Mouse (Mus musculus) frontal cortex, postnatal 25 days (tissue): Measurements from ENCODE around the gene Tinf2.

Experiments used
- DNase-seq, 2 experiments: peaks; one replicate each; pipeline ENCODE4 v3.0.0; 2022; ENCODE audit warnings: low spot score in 2 of 2

The Tinf2 gene

DNA sequence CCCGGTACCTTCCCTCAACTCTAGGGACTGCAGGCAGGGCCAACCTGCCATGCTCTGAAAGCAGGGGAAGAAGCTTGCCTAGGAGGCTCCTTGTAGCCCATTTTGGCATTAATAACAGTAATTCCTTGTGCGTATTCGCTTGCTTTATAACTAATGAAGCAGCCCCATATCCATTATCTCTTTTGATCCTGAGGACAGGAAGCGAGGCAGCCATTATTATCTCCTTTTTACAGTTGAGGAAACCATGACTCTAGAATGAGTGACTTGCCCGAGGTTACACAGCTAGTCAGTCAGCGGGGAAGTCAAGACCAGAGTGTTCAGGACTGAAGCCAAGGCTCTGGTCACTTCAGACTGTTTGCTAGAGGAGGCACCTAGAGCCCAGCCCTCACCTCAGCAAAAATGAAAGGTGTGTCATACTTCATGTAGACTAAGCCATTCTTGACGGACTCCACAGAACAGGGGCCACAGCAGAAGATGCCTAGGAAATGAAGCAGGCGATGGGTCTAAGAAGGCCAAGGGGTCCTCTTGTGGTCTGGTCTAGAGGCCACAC, 24.5 kb upstream of the Tinf2 start:
- no peak for DNase-seq

DNA sequence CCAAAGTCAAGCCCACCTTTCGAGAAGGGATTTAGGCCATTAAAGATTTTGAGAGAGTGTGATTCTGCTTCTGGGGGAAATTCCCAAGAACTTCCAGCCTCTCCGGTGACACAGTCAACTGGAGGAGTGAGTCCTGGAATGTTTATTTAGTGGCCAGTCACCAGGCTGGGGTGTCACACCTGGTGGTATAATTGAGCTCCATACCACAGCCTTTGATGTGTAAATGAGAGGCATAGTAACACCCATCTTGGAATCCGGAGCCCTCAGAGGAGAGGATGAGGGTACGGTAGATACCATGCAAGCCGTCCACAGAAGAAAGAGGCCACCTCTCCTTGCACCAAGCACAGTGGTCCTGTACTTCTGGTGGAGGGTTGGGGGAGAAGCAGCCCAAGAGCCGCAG, 21.1 kb upstream of the Tinf2 start:
- no peak for DNase-seq

DNA sequence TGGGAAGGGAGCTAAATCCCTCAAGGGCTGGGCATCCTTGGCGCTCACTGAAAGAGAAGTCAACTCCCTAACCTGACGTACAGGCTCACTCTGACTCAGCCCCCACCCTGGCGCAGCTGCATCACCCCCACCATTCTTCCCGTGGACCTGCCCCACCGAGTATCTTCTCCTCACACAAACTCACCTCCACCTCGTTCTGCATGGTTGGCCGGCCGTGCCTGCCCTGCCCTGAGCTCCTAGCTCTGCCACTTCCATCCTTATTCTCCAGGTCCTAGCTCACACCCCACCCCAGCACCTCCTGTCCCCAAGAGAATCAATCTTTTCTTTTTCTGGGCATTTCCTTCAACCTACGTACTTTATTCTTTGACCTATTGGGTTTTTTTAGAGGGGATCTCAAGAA, 19.5 kb upstream of the Tinf2 start:
- no peak for DNase-seq

DNA sequence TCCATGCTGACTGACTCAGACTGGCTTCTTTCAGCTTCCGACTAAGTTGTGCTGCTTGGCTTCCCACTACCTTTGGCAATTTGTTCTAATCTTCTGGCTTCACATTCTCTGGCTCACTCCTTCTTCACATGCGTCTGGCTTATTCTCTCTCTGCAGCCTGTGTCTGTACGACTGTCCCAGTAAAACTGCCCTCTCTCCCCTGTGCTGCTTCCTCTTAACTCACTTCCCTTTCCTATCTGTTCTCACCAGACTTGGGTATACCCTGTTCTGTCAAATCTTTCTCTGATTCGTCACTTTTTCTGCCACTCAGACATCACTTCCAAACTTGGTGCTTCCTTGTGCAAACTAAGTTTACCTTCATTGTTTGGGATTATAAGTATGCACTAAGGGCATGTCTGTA, 15.6 kb upstream of the Tinf2 start:
- no peak for DNase-seq

DNA sequence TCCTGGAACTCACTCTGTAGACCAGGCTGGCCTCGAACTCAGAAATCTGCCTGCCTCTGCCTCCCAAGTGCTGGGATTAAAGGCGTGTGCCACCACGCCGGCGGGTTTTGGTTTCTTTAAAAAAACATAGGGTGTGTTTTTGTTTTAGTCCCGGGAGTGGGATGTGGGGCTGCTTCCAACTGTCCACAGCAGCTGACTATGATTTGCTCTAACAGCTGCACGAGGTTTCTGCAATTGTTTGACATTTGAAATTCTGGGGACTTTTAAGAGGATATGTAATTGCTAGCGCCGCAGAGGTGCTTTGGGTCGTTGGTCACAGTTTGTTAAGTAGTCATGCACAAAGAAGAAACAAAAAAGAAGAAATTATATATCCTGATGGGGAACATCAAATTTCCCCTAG, 7.8 kb upstream of the Tinf2 start:
- DNase-seq = no peak

DNA sequence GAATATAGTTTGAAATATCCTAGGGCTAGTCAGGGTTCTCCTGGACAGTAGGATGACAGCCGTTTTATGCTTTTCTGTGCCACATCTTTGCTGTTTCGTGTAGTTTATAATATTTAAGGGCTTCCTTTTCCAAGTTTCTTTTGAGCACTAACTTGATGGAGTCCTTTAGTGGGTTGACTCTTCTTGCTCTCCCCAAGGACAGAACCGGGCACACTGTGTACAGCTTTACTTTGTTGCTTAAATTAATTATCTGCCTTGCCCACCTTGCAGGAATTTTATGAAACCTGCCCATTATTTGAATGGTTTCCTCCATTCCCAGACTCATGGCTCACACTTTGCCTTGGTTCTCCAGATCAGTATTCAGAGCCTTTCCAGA, 486 bp upstream of the Tinf2 start:
- DNase-seq = no peak

DNA sequence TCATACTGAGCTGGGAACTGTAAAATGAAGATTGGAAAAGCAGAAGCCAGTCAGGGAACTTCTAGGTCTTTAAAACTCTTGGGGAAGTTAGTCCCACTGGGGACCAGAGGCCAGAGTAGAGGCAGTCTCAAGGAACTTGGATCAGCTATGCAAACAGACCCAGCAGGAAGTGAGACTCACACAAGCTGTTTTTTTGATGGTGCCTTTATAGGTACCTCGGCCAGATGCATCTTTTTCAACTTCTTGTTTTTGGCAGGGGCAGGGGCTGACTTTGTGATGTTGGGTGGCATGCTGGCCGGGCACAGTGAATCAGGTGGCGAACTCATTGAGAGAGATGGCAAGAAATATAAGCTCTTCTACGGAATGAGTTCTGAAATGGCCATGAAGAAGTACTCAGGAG, 4.0 kb downstream of the Tinf2 start:
- no peak for DNase-seq

DNA sequence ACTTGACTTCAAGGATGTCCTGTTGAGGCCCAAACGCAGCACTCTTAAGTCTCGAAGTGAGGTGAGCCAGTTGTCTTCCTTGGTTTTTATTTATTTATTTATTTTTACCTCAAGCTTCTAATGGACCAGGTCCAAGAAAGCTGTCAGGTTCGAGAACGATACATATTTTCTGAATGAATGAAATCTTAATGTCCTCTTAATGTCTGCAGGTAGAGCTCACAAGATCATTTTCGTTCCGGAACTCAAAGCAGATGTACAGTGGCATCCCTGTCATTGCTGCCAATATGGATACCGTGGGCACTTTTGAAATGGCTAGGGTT, 8.9 kb downstream of the Tinf2 start:
- no peak for DNase-seq

DNA sequence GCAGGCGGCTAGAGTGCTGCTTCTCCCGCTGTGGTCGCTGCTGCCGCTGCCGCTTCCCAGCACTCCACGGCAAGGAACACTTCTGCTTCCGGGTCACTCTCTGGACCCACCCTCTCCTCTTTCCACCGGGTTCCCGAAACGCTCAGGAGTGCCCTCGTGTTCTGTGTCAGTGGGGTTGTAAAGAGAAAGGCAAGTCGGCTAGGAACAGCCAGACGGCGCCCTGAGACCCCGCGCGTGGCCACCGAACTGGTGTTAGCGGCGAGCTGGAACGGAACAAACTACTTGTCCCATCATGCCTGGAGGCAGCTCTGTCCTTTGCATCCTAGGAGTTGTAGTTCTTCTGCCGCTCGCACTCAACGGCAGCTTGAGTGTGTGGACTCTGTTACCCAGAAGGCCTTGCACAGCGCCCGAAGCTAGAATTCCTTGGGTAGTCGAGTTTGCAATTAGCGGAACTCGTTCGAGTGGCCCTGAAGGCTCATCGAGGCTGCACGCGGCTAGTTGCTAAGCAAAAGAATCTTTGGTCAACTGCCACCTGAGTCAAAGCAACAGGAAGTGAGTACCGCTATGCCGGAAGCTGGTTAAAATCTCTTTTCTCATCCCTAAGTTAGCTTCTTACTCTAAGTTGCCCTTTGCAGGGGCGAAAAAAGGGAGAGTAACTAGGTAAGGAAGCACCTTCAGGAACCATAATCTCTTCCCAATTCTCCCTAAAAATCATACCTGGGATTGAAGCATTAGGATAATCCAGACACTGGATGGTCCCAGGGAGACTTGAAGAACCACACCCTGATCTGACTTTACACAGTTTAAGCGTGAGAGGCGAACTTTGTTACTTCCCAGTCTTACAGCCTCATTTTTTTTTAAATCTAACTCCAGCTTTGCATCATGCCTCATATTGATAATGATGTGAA, 9.5 kb downstream of the Tinf2 start, which contains the start of the genes Gmpr2 and Nedd8:
TSS of gene Gmpr2 (plus strand) at position 109 of the 908 bp plus-strand sequence.
TSS of gene Nedd8 (minus strand) at position 292 of the 908 bp plus-strand sequence.
- peak; percentile 87 to 90 for DNase-seq

DNA sequence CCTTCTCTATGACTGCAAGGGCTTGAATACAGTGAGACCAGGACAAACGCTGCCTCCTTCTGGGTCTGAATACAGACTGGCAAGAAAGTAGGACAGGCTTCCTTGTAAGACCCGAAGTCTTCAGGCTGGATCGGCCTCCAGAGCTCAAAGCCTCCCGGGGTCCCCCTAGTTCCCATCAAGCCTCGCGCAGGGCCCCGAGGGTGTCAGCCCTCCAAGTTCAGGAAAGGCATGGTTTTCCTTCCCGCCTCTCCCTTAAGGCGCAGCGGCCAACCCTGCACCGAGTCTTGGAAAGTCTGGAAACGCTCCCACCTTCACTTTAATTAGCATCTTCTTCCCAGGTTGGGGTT, 10.2 kb downstream of the Tinf2 start:
- DNase-seq = no peak

DNA sequence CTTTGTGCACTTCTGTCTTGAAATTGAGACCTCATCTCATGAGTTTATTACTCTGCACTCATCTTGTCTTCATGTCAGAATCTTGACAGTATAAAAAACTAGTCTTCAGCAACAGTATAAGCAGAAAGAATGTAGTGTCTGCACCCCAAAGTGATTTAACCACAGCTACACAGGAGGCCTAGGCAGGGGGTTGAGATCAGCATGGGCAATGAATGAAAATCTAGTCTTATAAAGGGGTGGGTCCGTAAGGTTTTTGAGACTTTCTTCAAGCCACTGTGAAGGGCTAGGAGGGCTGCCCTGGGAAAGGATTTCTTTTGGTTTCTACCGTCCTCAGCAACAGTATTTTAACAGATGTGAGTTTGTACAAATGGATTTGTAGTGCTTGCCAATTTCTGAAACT, 21.0 kb downstream of the Tinf2 start:
- no peak for DNase-seq

DNA sequence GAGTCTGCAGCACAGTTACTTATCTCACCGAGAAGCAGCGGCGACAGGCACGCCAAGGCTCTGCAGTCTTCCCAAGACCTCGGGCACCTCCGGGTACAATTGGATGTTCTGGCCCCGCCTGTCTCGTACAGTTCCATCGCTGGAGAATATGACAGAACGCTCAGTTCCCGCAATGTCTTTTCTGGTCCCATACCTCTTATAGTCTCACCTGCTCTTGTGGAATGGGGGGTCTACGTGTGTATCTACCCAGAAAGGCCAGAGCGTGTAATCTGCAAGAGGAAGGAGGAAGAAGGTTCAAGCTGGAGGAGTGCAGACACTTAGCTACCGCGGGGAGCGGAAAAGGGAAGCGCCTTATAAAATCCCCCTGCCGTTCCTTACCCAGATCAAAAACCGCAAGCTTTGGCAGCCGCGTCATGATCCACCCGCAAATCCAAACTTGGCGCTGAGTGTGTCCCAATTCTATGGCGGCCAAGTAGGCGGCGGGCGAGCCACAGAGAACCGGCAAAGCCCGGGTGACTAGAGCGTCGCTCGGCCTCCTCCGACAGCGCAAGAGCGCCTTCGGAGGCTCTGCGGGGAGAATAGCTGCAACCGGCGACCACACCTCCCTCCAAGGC, 21.6 kb downstream of the Tinf2 start, which contains the start of gene Mdp1:
TSS of gene Mdp1 (minus strand) at position 549 of the 614 bp plus-strand sequence.
- peak; percentile 58 to 69 for DNase-seq

DNA sequence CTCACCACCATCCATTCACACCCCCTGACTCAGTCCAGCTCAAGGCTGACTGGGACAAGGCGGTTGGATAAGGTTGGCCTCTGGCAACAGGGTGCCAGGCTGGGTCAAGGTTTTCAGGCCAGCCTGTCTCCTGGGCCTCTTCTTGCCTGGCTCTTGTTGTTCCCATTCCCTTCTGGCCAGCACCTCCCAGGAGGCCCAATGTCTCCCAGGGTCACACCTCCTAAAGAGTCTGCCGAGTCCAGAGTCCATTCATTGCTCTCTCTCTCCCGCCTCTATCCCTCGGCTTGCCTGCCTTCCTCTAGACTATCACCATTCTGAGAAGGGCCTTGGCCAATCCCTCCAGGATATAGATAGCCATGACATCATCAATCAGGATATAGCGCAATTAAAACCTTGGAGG, 23.6 kb downstream of the Tinf2 start:
- no peak for DNase-seq

DNA sequence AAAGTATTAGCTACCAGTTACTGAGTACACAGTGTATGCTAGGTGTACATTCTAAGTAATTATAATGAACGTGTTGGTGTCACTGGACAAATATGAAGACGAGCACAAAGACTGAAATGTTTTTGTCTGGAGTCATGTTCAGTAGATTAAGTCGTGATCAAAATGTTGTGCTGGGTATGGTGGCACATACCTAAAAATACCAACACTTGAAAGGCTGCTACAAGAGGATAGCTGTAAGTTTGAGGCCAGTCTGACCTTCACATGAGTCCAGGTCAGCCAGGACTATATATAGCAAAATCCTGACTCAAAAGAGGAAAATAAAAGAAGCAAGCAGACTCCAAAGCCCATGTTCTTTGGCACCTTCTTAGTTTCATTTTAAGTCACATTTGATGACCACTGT, 24.7 kb downstream of the Tinf2 start:
- DNase-seq = no peak

DNA sequence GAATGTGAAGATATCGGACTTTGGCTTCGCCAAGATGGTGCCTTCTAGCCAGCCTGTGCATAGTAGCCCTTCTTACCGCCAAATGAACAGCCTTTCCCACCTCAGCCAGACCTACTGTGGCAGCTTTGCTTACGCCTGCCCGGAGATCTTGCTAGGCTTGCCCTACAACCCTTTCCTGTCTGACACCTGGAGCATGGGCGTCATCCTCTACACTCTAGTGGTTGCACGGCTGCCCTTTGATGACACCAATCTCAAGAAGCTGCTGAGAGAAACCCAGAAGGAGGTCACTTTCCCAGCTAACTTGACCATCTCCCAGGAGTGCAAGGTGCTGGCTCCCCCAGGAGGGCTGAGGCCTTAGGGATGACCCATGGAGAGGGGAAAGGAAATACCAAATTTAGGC, 30.1 kb downstream of the Tinf2 start:
- no peak for DNase-seq

DNA sequence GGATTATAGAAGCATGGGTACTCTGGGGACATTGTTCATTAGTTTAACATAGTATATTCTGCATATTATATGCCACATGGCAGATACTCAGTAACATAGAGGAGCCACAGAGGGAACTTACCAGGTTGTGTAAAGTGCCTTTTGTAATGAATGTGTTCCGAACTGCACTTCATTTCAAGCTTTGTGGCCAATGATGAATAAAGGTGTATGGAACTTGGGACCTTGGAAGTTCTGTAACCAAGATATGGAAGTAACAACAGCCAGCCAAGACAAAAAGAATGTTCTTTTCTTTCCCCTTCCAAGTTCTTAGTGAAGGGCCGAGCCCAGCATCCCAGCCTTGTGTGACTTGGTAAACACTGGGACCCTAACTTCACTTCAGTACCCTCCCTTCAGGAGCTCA, 31.7 kb downstream of the Tinf2 start, which contains the start of gene Tssk4:
TSS of gene Tssk4 (plus strand) at position 301 of the 400 bp plus-strand sequence.
- no peak for DNase-seq

DNA sequence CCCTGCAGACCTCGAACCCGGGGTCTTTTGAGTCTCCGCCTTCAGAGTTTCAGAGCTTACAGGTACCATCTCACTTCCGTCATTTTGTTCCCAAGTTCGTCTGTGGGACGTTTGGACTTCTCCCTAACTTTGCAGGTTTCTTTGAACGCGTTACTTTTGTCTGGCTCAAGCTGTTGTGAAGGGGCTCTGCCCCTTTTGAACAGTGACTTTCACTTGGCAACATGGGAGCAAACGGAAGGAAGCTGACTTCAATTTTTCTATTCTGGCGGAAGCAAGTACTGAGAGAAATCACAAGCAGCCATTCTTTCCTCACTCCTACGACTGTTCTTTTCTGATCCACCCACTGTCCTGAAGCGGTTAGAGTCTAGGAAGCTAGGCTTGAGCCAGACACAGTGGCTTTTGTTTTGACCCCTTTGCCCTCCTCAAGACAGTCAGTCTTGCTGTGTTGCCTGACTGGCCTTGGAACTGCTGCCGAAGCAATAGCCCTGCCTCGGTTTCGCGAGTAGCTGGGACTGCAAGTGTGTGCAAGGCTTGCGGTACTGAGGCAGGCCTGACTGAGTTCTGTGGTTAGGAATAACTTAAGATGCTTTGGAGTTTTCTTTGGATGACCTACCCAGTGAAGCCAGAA, 37.2 kb downstream of the Tinf2 start:
- no peak for DNase-seq

DNA sequence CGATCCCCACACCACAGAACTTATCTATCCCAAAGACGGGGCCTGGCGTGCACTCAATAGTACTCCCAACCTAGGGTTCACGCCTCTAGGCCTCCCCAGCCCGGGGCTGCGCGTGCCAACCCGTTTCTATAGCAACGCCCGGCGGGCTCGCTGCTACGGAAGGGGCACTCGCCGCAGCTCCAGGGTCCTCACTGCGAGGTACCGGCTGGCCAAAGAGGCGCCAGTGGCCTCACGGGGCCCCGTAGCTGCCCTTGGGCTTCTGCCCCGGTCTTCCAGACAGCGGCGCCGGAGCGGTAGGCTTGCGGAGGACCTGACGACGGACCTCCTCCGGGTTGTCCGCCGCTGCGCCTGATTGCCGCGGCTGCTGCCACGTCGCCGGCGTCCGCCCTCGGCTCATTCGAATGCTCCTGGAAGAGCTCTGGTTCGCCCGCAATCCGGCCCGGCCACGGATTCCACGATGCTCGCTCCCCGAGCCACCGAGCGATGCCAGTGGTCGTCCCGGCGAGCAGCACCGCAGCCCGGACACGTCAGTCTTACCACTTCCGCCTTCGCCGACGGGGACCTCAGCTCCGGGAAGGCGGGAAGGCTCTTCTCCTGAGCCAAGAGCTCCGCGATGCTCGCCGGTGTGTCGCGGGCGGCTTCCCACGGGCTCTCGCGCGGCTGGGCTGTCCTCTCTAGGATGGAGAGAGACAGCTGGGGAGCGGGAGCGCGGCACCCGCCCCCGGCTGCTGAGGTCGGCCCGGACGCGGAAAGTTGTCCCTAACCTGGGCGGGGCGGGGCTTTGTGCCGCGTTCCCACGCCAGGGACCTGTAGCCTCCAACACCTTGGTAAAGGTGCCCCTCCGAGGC, 38.3 kb downstream of the Tinf2 start, which contains the start of gene Tm9sf1:
TSS of gene Tm9sf1 (minus strand) at position 747 of the 848 bp plus-strand sequence.
- DNase-seq = peak; percentile 79 to 81

DNA sequence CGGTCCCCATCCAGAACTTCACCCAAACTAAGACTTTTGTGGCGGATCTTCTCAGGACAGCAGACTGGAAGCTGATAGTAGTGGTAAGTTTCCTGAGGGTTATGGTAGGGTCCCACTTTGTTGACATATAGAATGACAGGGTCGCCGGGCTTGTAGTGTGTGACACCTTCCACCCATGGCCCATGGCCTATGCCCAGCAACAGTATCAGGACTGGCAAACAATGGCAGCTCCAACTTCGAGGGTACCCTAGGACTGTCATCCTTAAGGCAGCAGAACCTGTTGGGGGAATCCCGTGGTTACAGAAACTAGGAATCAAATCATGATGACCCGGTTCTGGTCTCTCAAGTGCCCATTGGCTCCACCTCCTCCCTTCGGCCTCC, 39.0 kb downstream of the Tinf2 start:
- DNase-seq = no peak

DNA sequence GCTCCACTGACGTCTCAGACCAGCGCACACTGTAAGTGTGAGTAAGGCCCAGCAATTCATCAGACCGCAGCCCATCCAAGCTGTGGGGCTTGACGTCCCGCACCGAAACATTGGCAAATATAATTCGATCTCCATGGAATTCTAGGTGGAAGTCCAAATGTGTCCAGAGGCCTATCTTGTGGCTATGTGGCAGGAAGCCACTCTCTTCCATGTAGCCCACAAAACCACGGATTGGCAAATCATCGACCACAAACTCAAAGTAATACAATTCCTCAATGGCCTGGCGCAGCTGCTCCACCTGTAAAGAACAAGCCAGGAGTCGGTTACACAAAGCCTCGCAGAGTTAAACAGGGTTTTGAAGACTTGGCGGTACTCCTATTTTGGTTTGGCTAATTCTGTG, 40.3 kb downstream of the Tinf2 start:
- no peak for DNase-seq

DNA sequence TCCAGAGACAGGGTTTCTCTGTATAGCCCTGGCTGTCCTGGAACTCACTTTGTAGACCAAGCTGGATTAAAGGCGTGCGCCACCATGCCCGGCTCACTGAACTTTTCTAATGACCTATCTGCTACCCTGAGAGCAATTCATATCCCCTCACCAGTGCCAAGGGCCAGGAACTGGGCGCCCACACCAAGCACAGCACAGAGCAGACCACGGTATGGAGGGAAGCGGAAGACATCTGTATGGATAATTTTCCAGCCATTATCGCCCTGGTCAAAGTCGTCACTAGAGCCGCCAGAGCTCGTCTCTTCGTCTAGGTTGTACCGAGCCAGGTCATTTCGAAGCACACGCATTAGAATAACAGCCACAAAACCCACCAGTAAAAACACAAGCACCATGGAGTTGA, 40.8 kb downstream of the Tinf2 start:
- DNase-seq = no peak

DNA sequence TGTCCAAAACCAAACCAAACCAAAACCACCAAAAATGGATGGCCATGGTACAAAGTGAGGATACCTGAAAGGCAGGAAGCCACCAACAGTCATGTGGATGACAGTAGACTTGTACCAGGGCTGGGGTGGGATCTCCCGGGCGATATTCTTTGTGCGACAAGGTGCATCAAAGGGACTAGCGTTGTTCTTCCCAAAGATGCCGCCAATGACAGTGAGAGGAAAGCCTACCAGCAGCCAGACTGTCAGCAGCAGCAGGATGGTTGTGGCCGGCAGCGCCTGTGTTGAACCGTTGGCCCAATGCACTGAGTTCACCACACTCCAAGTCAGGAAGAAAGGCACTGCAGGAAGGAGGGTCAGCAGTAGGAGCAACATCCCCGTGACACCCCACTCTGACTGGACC, 43.8 kb downstream of the Tinf2 start, which contains the start of gene Gm49378:
TSS of gene Gm49378 (minus strand) at position 101 of the 400 bp plus-strand sequence.
- no peak for DNase-seq
